Mouse (Mus musculus): ENCODE measurements around the gene Gan.

DNA sequence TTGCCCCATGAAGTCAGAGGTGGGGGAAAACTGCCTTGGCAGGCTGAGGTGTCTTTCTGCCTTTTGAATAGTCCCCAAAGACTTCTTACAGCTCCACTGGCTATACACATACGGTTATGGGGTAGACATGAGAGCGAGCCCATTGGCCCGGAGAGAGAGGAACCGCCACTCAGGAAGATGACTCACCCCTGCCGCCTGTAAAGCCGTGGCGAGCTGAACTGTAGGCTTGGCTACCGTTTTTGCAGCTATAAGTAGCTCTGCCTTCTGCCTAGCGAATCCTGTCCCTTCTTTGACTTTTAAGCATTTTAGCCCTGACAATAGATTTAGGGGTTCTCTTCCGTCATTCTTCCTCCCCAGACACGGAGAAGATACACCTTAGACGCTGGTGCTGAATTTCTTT, 51.2 kb downstream of the Gan start:
- no peak for TF ChIP-seq CTCF (IDR thresholded peaks at IDR 0.05; ENCODE audit: low read depth)
- TF ChIP-seq EP300 (optimal IDR thresholded peaks at IDR 0.05): no peak
